Mouse (Mus musculus) T-helper 2 cell (primary cell): Measurements from ENCODE around the gene Gpr162.

Experiments used
- in situ Hi-C: fragments of 300-600 bp; cut with MboI, MseI; formaldehyde crosslinking; loops from one replicate; pipeline ENCODE4 v1.15.1; 2025; ENCODE audit warnings: high pct_unique_total_duplicates

Gpr162 gene

GRCm38 (mm10) chr6:124884714-124885500 lies 21.1 kb upstream of the Gpr162 start:
- in situ Hi-C loops, result no loop called here

- in situ Hi-C loops, result no loop called here
These were observed 19.6 kb upstream of the Gpr162 start for GRCm38 (mm10) chr6:124883351-124883750.

GRCm38 (mm10) chr6:124881821-124882220 lies 18.0 kb upstream of the Gpr162 start:
- in situ Hi-C loops, result no loop called here

GRCm38 (mm10) chr6:124879390-124879789 lies 15.6 kb upstream of the Gpr162 start:
- in situ Hi-C loops, result loop anchor here (5.0 kb wide), 1 partner anchor 48 kb away; no protein-coding TSS in a partner anchor

GRCm38 (mm10) chr6:124874348-124874747 lies 10.6 kb upstream of the Gpr162 start:
- in situ Hi-C loops, result no loop called here

GRCm38 (mm10) chr6:124866560-124866959 lies 2.8 kb upstream of the Gpr162 start:
- in situ Hi-C loops, result no loop called here

GRCm38 (mm10) chr6:124865766-124866362 lies 2.1 kb upstream of the Gpr162 start:
- in situ Hi-C loops, result no loop called here

- in situ Hi-C loops, result no loop called here
These were observed 592 bp downstream of the Gpr162 start for GRCm38 (mm10) chr6:124863125-124863657.

- in situ Hi-C loops, result no loop called here
These were observed 1.2 kb downstream of the Gpr162 start for GRCm38 (mm10) chr6:124862406-124863124.

- in situ Hi-C loops, result no loop called here
These were observed 2.0 kb downstream of the Gpr162 start for GRCm38 (mm10) chr6:124861802-124862201.

- in situ Hi-C loops, result no loop called here
These were observed 2.5 kb downstream of the Gpr162 start for GRCm38 (mm10) chr6:124861266-124861665.

- in situ Hi-C loops, result no loop called here
These were observed 3.3 kb downstream of the Gpr162 start for GRCm38 (mm10) chr6:124860511-124860910.

- in situ Hi-C loops, result loop anchor here (5.0 to 10.0 kb wide), 2 partner anchors 73 to 175 kb away; partner anchors contain the start of genes Ing4 and Mlf2
These were observed 4.1 kb downstream of the Gpr162 start for GRCm38 (mm10) chr6:124859725-124860124.

GRCm38 (mm10) chr6:124858561-124859318 lies 5.0 kb downstream of the Gpr162 start:
- in situ Hi-C loops, result loop anchor here (5.0 to 10.0 kb wide), 2 partner anchors 74 to 176 kb away; partner anchors contain the start of genes Ing4 and Mlf2

GRCm38 (mm10) chr6:124857840-124858530 lies 5.8 kb downstream of the Gpr162 start:
- in situ Hi-C loops, result loop anchor here (5.0 to 10.0 kb wide), 2 partner anchors 74 to 177 kb away; partner anchors contain the start of genes Ing4 and Mlf2

GRCm38 (mm10) chr6:124856916-124857839 lies 6.6 kb downstream of the Gpr162 start, which contains the start of gene P3h3:
Gene P3h3, minus strand, starts transcription at chr6:124857752.
- in situ Hi-C loops, result loop anchor here (5.0 to 10.0 kb wide), 2 partner anchors 75 to 178 kb away; partner anchors contain the start of genes Ing4 and Mlf2

- in situ Hi-C loops, result loop anchor here (5.0 to 10.0 kb wide), 2 partner anchors 76 to 178 kb away; partner anchors contain the start of genes Ing4 and Mlf2
These were observed 7.5 kb downstream of the Gpr162 start for GRCm38 (mm10) chr6:124856321-124856720.

- in situ Hi-C loops, result loop anchor here (5.0 to 10.0 kb wide), 2 partner anchors 78 to 180 kb away; partner anchors contain the start of genes Ing4 and Mlf2
These were observed 9.1 kb downstream of the Gpr162 start for GRCm38 (mm10) chr6:124854647-124855046.

GRCm38 (mm10) chr6:124850535-124850934 lies 13.2 kb downstream of the Gpr162 start:
- in situ Hi-C loops, result loop anchor here (10.0 kb wide), 1 partner anchor 184 kb away; the partner anchor contains the start of gene Ing4
